Mouse (Mus musculus) forebrain, embryonic 10.5 days (tissue): ENCODE measurements around the gene Cdk15. TPM values are rescaled to one million over a fixed set of nuclear protein-coding genes. Genes with fewer than 3 reads are reported as not detected.

Experiments used
- DNase-seq: peaks from one replicate; pipeline ENCODE4 v3.0.0-alpha.2; 2017; ENCODE audit warnings: low spot score; ENCODE audit errors: extremely low spot score
- H3K27ac ChIP-seq: fragments of 300-500 bp; sonication (generic); 2 replicates; pipeline ENCODE4 v1.5.1; 2016; ENCODE audit warnings: mild to moderate bottlenecking
- H3K27me3 ChIP-seq: fragments of 300-500 bp; sonication (generic); 2 replicates; pipeline ENCODE4 v1.6.1; 2016; ENCODE audit warnings: mild to moderate bottlenecking; ENCODE audit not compliant: poor library complexity, severe bottlenecking
- H3K36me3 ChIP-seq: fragments of 300-500 bp; sonication (generic); replicated peaks from 2 replicates; pipeline ENCODE4 v1.6.1; 2016; ENCODE audit warnings: mild to moderate bottlenecking, moderate library complexity
- H3K4me1 ChIP-seq: fragments of 300-500 bp; sonication (generic); 2 replicates; pipeline ENCODE4 v1.6.1; 2016
- H3K4me3 ChIP-seq: fragments of 300-500 bp; sonication (generic); 2 replicates; pipeline ENCODE4 v1.5.1; 2016; ENCODE audit warnings: mild to moderate bottlenecking, moderate library complexity
- H3K9me3 ChIP-seq: fragments of 300-500 bp; sonication (generic); 2 replicates; pipeline ENCODE4 v1.6.1; 2016; ENCODE audit warnings: mild to moderate bottlenecking, moderate library complexity
- WGBS: fragments of 180-500 bp; shearing (Covaris S2); methylation state at CpG from one replicate; pipeline ENCODE4 v1.1.7; 2016; 5-methylcytosine and 5-hydroxymethylcytosine counted together
- polyA plus RNA-seq: library from polyadenylated mRNA; unstranded; fragments of >200 nt; fragmentation: Nextera tagmentation; extraction: Ambion mirVana; gene quantifications from 2 replicates; pipeline ENCODE4 v1.2.1, GENCODE M21; 2016

The Cdk15 gene
- polyA plus RNA-seq, 1 experiment from 2014 or later, result 0.29 TPM

DNA sequence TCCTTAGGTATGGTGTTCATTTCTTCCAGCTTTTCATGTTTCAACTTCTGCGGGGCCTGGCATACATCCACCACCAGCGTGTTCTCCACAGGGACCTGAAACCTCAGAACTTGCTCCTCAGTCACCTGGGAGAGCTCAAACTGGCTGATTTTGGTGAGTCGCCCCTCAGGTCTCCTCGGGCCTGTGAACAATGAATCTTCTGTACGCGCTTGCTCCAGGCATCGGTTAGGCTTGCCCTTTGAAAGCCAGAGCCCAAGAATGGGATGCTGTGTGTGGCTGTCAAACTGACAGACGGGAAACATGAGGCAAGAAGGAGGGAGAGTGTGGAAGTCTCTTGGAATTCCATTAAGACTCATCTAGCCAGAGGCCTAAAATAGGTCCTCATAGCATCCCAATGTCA lies 31.0 kb downstream of the Cdk15 start:
- Histone ChIP-seq H3K4me3 (no peak overlapping the region), H3K27ac (no peak overlapping the region), H3K36me3 (no peaks in the 10 kb centered on the region), H3K27me3 (no peaks in the 10 kb centered on the region), H3K9me3 (no peaks in the 10 kb centered on the region), H3K4me1 (peaks cover 13% of the 10 kb centered on the region)
- 65% methylated on average over 8 of the region's 8 CpGs for WGBS
- no peak for DNase-seq

DNA sequence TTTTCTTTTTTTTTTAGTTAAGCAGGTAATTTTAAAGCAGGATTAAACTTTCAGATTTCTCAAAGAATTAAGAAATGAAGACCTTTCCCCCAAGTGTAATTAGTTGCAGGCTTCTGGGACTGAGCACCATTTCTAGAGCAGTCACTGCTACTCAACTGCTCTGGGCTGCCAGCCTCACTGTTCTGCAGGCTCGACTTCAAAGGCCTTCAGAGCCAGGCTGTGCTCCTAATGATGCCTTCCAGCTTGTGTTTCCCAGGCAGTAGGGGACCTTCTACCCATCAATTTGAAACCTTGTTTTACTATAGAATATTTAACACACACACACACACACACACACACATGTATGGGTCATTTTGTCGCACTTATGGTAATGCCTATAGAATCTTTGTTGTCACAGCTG lies 34.9 kb downstream of the Cdk15 start:
- Histone ChIP-seq H3K4me1 (peaks cover 13% of the 10 kb centered on the region), H3K27me3 (no peaks in the 10 kb centered on the region), H3K4me3 (no peak overlapping the region), H3K36me3 (no peaks in the 10 kb centered on the region), H3K27ac (no peak overlapping the region), H3K9me3 (no peaks in the 10 kb centered on the region)
- DNase-seq, result no peak
- WGBS, result 57% methylated on average over 2 of the region's 2 CpGs

GRCm38 (mm10) chr1:59295769-59296168 lies 39.1 kb downstream of the Cdk15 start:
- no peaks in the 10 kb centered on the region for H3K27me3 ChIP-seq

DNA sequence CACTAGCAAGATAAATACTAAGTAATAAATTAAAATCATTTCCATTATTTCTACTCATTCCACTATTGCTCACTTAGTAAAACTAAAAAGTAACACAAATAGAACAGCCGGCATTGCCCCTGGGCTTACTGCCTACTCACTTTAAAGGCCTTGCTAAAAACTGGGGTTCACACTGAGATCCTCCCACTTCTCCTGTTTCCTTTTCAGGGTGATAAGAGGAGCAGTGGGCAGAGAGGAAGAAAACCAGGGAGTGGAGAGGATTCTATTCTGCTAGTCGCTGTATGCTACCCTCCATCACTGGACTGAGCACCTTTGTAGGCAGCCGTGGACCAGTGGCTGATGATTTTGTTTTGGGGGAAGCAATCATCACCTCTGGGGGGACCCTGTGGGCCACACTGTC lies 40.5 kb downstream of the Cdk15 start:
- WGBS, result 82% methylated on average over 3 of the region's 3 CpGs
- DNase-seq, result no peak
- H3K36me3 ChIP-seq, result no peaks in the 10 kb centered on the region
- H3K27me3 ChIP-seq, result no peaks in the 10 kb centered on the region
- peaks cover 9% of the 10 kb centered on the region; the same call in 1 of the 2 replicates for H3K4me1 ChIP-seq
- H3K4me3 ChIP-seq, result no peak overlapping the region
- no peak overlapping the region for H3K27ac ChIP-seq
- no peaks in the 10 kb centered on the region for H3K9me3 ChIP-seq

More at GRCm38 (mm10) chr1:59295769-59296168, 39.1 kb downstream of the Cdk15 start:
- peaks cover 16% of the 10 kb centered on the region for H3K4me1 ChIP-seq
- no peak overlapping the region for H3K27ac ChIP-seq
- no peaks in the 10 kb centered on the region for H3K36me3 ChIP-seq
- H3K9me3 ChIP-seq, result no peaks in the 10 kb centered on the region
- no peak for DNase-seq
- WGBS, result 91% methylated on average over 1 of the region's 1 CpGs
- no peak overlapping the region for H3K4me3 ChIP-seq

GRCm38 (mm10) chr1:59298491-59299090 lies 41.9 kb downstream of the Cdk15 start:
- 70% methylated on average over 9 of the region's 9 CpGs for WGBS
- no peaks in the 10 kb centered on the region for H3K36me3 ChIP-seq
- no peak for DNase-seq
- H3K9me3 ChIP-seq, result no peaks in the 10 kb centered on the region
- H3K4me1 ChIP-seq, result peaks cover 9% of the 10 kb centered on the region; the same call in 1 of the 2 replicates
- H3K4me3 ChIP-seq, result no peak overlapping the region
- no peaks in the 10 kb centered on the region for H3K27me3 ChIP-seq
- no peak overlapping the region for H3K27ac ChIP-seq

- no peaks in the 10 kb centered on the region for H3K9me3 ChIP-seq
- no peaks in the 10 kb centered on the region for H3K36me3 ChIP-seq
- peaks cover 33% of the 10 kb centered on the region for H3K27me3 ChIP-seq
- H3K27ac ChIP-seq, result no peak overlapping the region
- H3K4me1 ChIP-seq, result peaks cover 29% of the 10 kb centered on the region
- DNase-seq, result no peak
- 87% methylated on average over 5 of the region's 5 CpGs for WGBS
- H3K4me3 ChIP-seq, result no peak overlapping the region
Measured at GRCm38 (mm10) chr1:59307310-59307709, 50.6 kb downstream of the Cdk15 start.

- no peak overlapping the region for H3K27ac ChIP-seq
- 61% methylated on average over 5 of the region's 5 CpGs for WGBS
- no peaks in the 10 kb centered on the region for H3K9me3 ChIP-seq
- peaks cover 64% of the 10 kb centered on the region for H3K4me1 ChIP-seq
- H3K27me3 ChIP-seq, result peaks cover 62% of the 10 kb centered on the region
- no peak for DNase-seq
- no peak overlapping the region for H3K4me3 ChIP-seq
- no peaks in the 10 kb centered on the region for H3K36me3 ChIP-seq
Measured at GRCm38 (mm10) chr1:59311292-59311885, 54.7 kb downstream of the Cdk15 start.

DNA sequence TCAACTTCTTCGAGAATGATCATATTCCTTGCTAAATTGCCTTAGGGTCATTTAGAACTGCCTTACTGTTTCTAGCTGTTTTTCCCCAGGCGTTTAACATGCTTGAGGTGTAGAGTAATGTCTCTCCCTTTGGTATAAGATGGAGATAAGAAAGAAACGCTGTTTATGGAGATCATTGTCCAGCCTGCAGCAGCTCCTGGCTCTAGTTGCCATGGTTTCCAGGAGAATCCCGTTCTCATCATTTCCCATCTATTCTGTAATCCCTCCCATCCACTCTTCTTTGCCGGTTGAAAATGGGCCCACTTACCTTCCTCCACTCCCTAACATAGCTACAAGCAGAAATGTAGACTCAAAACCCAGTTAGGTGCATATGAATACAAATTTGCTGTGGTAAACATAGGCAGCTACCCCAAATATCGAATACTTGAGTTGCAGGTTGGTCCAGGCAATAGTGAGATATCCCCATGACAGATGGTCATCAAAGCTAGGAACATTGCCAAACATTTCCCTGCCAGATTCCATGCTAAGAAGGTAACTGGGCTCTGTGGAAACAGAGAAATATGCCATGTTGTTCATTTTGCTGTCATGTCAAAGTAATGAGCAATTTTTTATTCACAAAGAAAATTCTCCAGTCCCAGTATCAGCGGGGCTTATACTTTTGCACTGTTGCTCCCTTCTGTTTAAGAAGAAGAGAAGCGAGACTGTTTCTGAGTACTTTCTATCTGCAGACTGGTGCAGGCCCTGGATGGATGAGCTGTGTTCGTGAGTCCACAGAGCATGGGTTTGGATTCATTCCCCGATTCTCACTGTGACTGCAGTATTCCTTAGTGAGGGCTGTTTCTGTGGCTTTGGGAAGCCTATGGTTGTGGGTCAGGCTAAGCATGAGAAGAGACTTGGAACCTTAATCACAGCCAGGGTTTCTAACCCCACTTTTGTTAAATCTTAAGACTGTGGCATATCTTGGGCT lies 55.8 kb downstream of the Cdk15 start:
- Histone ChIP-seq H3K4me3 (no peak overlapping the region), H3K36me3 (no peaks in the 10 kb centered on the region), H3K27me3 (peaks cover 64% of the 10 kb centered on the region), H3K4me1 (peaks cover 73% of the 10 kb centered on the region), H3K27ac (no peak overlapping the region), H3K9me3 (no peaks in the 10 kb centered on the region)
- no peak for DNase-seq
- WGBS, result 80% methylated on average over 10 of the region's 10 CpGs

DNA sequence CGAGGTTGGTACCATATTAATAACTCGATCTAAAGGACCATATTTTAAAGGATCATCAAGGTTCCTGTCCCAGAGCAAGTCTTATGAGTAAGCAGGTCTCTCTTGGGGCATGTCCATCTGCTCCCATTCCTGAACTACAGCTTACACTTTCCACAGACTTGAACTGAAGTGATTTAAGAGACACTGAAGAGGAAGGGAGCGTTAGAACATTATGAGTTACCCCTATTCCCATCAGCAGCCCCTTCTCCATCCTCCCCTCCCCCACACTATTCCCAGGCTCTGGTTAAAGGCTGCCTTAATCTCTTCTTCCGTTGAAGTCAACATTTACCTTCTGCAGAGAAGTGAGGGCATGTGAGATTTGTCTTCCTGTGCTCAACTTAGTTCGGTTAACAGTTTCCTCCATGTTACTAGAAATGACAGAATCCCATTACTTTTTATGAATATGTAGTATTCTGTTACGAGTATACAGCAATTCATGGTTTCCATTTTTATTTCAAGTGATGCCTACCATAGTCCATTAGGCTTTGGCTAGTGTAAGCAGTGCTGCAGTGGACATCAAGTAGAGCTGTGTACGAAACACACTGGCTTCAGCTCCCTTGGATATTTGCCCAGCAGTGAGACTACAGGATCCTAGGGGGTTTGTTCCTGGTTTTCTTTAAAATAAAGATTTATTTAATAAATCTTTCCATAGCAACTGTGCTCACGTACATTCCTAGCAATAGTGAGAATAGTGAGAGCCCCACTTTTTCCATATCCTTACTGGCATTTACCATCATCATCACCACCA lies 56.6 kb downstream of the Cdk15 start:
- H3K36me3 ChIP-seq, result no peaks in the 10 kb centered on the region
- WGBS, result 85% methylated on average over 8 of the region's 8 CpGs
- no peaks in the 10 kb centered on the region for H3K9me3 ChIP-seq
- DNase-seq, result no peak
- no peak overlapping the region for H3K27ac ChIP-seq
- H3K4me1 ChIP-seq, result peaks cover 81% of the 10 kb centered on the region
- no peak overlapping the region for H3K4me3 ChIP-seq
- H3K27me3 ChIP-seq, result peaks cover 72% of the 10 kb centered on the region

DNA sequence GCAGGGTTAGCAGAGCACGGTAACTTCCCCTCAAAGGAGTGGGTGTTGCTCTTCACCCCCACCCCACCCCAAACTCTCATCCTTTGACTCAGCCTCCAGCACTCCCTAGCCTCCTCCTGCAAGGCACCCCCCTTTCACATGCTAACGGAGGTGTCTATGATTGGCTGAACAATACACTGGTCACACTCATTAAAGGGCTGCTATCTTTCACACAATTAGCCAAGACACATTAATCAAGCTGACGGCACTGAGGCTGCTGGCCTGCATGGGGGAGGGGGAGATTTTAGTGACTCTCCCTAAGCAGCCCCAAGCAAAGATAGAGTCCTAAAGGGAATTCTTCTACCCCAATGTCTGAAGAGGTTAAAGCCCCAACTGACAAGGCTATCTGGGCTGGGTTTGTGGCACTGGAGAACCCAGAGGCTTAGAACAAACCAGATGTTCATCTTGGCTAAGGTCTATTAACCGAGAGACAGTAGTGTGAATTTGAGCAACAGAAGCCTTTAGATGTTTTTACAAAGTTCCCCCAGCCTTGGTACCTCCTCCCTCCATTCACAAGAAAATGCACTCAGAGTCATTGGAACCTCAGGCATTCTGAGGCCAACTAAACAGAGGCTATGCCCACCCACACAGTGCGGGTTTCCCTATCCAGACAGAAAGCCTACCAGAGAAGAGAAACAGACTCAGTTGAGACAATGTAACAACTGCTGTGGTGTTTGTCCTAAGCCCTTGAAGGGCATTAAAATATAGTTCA lies 58.5 kb downstream of the Cdk15 start:
- Histone ChIP-seq H3K4me3 (peak overlapping the region; percentile 29; the same call in 1 of the 2 replicates), H3K36me3 (no peaks in the 10 kb centered on the region), H3K27ac (peak overlapping the region; percentile 76), H3K27me3 (peaks cover 79% of the 10 kb centered on the region), H3K9me3 (no peaks in the 10 kb centered on the region), H3K4me1 (peaks cover 84% of the 10 kb centered on the region)
- DNase-seq, result peak; percentile 37
- 1% methylated on average over 5 of the region's 5 CpGs for WGBS

GRCm38 (mm10) chr1:59316031-59316385 lies 59.3 kb downstream of the Cdk15 start:
- Histone ChIP-seq H3K4me3 (peak overlapping the region; percentile 16; the same call in 1 of the 2 replicates), H3K4me1 (peaks cover 84% of the 10 kb centered on the region), H3K27me3 (peaks cover 79% of the 10 kb centered on the region), H3K9me3 (no peaks in the 10 kb centered on the region), H3K36me3 (no peaks in the 10 kb centered on the region), H3K27ac (peak overlapping the region; percentile 48)
- 3% methylated on average over 9 of the region's 9 CpGs for WGBS
- DNase-seq, result peak; percentile 71
